Mouse (Mus musculus) stomach, postnatal 0 days (tissue): ENCODE measurements around the gene Coro2b.

Source experiments
- CTCF ChIP-seq: IDR thresholded peaks from 2 replicates; pipeline ENCODE4 v1.5.1; 2016; ENCODE audit warnings: antibody characterized with exemption, low read depth, mild to moderate bottlenecking, moderate library complexity
- EP300 ChIP-seq: optimal IDR thresholded peaks from 2 replicates; pipeline ENCODE3; 2016; ENCODE audit warnings: antibody characterized with exemption

GRCm38 (mm10) chr9:62461766-62462165 lies 75.1 kb downstream of the Coro2b start:
- no peak for TF ChIP-seq CTCF
- no peak for TF ChIP-seq EP300
